Mouse (Mus musculus) left cerebral cortex, postnatal 36 days (tissue): Measurements from ENCODE around the gene Ccn2. TPM values are rescaled to one million over a fixed set of nuclear protein-coding genes. Genes with fewer than 3 reads are reported as not detected.
A peak's percentile ranks its signal among the peaks of the same experiment; 100 is the strongest.
"Not testable (repeated sequence)": the region's sequence is repeated elsewhere in the genome, so short reads cannot be mapped to it uniquely, and the experiment has no call there.

Experiments used
- DNase-seq, 2 experiments: peaks; one replicate each; pipeline ENCODE4 v3.0.0; 2021 to 2022; ENCODE audit warnings: low spot score in 2 of 2, mixed read lengths in 1 of 2
- intact Hi-C: fragments of 180-260 bp; cut with DNase I; formaldehyde crosslinking; loops from one replicate; pipeline ENCODE4 v1.15.1; 2025
- total RNA-seq, 2 experiments: library from RNA; stranded (reverse); gene quantifications; 2 replicates each; pipeline ENCODE4 v1.2.3; 2021

Gene Ccn2
- total RNA-seq, 2 experiments from 2014 or later = 31.4 to 32.5 TPM

GRCm38 (mm10) chr10:24598693-24599092 is 3.5 kb downstream of the Ccn2 start:
- intact Hi-C loops = no loop called here
- DNase-seq = no peak

- no peak for DNase-seq
- intact Hi-C loops = no loop called here
These were observed 4.6 kb downstream of the Ccn2 start for GRCm38 (mm10) chr10:24599802-24600201.

- no peak for DNase-seq
- intact Hi-C loops = no loop called here
These were observed 7.8 kb downstream of the Ccn2 start for GRCm38 (mm10) chr10:24603035-24603434.

GRCm38 (mm10) chr10:24603727-24604126 is 8.5 kb downstream of the Ccn2 start:
- intact Hi-C loops = no loop called here
- no peak for DNase-seq

- intact Hi-C loops = no loop called here
- DNase-seq = no peak
These were observed 13.9 kb downstream of the Ccn2 start for GRCm38 (mm10) chr10:24609146-24609545.

GRCm38 (mm10) chr10:24609766-24610165 is 14.5 kb downstream of the Ccn2 start:
- intact Hi-C loops = no loop called here
- DNase-seq = no peak

- intact Hi-C loops = no loop called here
- no peak for DNase-seq
These were observed 19.5 kb downstream of the Ccn2 start for GRCm38 (mm10) chr10:24614726-24615125.

GRCm38 (mm10) chr10:24615799-24616198 is 20.6 kb downstream of the Ccn2 start:
- intact Hi-C loops = no loop called here
- no peak for DNase-seq

GRCm38 (mm10) chr10:24616572-24616971 is 21.3 kb downstream of the Ccn2 start:
- intact Hi-C loops, DNase-seq: not testable (repeated sequence)

GRCm38 (mm10) chr10:24621572-24621971 is 26.3 kb downstream of the Ccn2 start:
- peak; percentile 32 to 41 for DNase-seq
- intact Hi-C loops = loop anchor here (10.0 kb wide), 2 partner anchors 307 to 437 kb away; no protein-coding TSS in a partner anchor

- peak; percentile 34 to 35 for DNase-seq
These were observed 27.3 kb downstream of the Ccn2 start for GRCm38 (mm10) chr10:24622586-24622985.

GRCm38 (mm10) chr10:24625060-24625701 is 29.9 kb downstream of the Ccn2 start:
- intact Hi-C loops = loop anchor here (10.0 kb wide), 2 partner anchors 310 to 440 kb away; no protein-coding TSS in a partner anchor
- DNase-seq = peak; percentile 75

More at GRCm38 (mm10) chr10:24622586-24622985, 27.3 kb downstream of the Ccn2 start:
- intact Hi-C loops = loop anchor here (2.0 to 10.0 kb wide), 3 partner anchors 240 to 438 kb away; no protein-coding TSS in a partner anchor

GRCm38 (mm10) chr10:24627262-24627661 is 32.0 kb downstream of the Ccn2 start:
- intact Hi-C loops = loop anchor here (10.0 kb wide), 2 partner anchors 312 to 442 kb away; no protein-coding TSS in a partner anchor
- no peak for DNase-seq

- intact Hi-C loops = loop anchor here (10.0 kb wide), 2 partner anchors 314 to 444 kb away; no protein-coding TSS in a partner anchor
- DNase-seq = no peak
These were observed 33.2 kb downstream of the Ccn2 start for GRCm38 (mm10) chr10:24628466-24628865.

GRCm38 (mm10) chr10:24629086-24629720 is 34.0 kb downstream of the Ccn2 start:
- no peak for DNase-seq
- intact Hi-C loops = loop anchor here (10.0 kb wide), 2 partner anchors 314 to 444 kb away; no protein-coding TSS in a partner anchor

GRCm38 (mm10) chr10:24630469-24631081 is 35.3 kb downstream of the Ccn2 start:
- intact Hi-C loops = loop anchor here (5.0 kb wide), 2 partner anchors 77 to 162 kb away; no protein-coding TSS in a partner anchor
- DNase-seq = peak; percentile 40 to 72

GRCm38 (mm10) chr10:24631122-24631521 is 35.9 kb downstream of the Ccn2 start:
- intact Hi-C loops = loop anchor here (5.0 kb wide), 2 partner anchors 76 to 161 kb away; no protein-coding TSS in a partner anchor
- DNase-seq = no peak

GRCm38 (mm10) chr10:24634288-24634687 is 39.0 kb downstream of the Ccn2 start:
- intact Hi-C loops = loop anchor here (5.0 kb wide), 2 partner anchors 73 to 158 kb away; no protein-coding TSS in a partner anchor
- DNase-seq = no peak

GRCm38 (mm10) chr10:24635331-24635815 is 40.1 kb downstream of the Ccn2 start:
- intact Hi-C loops = no loop called here
- DNase-seq = no peak

- no peak for DNase-seq
- intact Hi-C loops = no loop called here
These were observed 40.6 kb downstream of the Ccn2 start for GRCm38 (mm10) chr10:24635884-24636283.
